Mouse (Mus musculus) cortical plate, adult 2 months (tissue): ENCODE measurements around the gene Rb1. TPM values are rescaled to one million over a fixed set of nuclear protein-coding genes. Genes with fewer than 3 reads are reported as not detected.

Experiments used
- H3K27ac ChIP-seq: fragments of 200-500 bp; 2 replicates; pipeline ENCODE4 v1.5.1; 2012; ENCODE audit warnings: low read length, control low read depth, inconsistent platforms; ENCODE audit not compliant: insufficient read depth
- H3K4me1 ChIP-seq: fragments of 200-500 bp; 2 replicates; pipeline ENCODE4 v1.6.1; 2011; ENCODE audit warnings: low read length; ENCODE audit not compliant: control insufficient read depth, insufficient read depth
- H3K4me3 ChIP-seq: fragments of 200-500 bp; 2 replicates; pipeline ENCODE4 v1.5.1; 2011; ENCODE audit warnings: mild to moderate bottlenecking, low read length, control low read depth; ENCODE audit not compliant: insufficient read depth
- CTCF ChIP-seq: fragments of 200-500 bp; IDR thresholded peaks from 2 replicates; pipeline ENCODE4 v1.5.1; 2011; ENCODE audit warnings: mild to moderate bottlenecking, control low read depth, low read length; ENCODE audit not compliant: insufficient read depth; ENCODE audit errors: extremely low read depth
- POLR2A ChIP-seq: fragments of 200-500 bp; IDR thresholded peaks from 2 replicates; pipeline ENCODE4 v1.6.1; 2011; ENCODE audit warnings: mild to moderate bottlenecking, low read length, control low read depth; ENCODE audit not compliant: insufficient read depth; ENCODE audit errors: extremely low read depth
- polyA plus RNA-seq: library from polyadenylated mRNA; depleted of rRNA; stranded (reverse); fragments of >200 nt; gene quantifications from 2 replicates; pipeline ENCODE4 v1.2.3, GENCODE M21; 2012

The Rb1 gene
- polyA plus RNA-seq, 1 experiment, result 19.8 TPM

GRCm38 (mm10) chr14:73368221-73368620 lies 42.6 kb upstream of the Rb1 start:
- no peak overlapping the region for H3K27ac ChIP-seq
- H3K4me3 ChIP-seq, result no peak overlapping the region
- H3K4me1 ChIP-seq, result peaks cover 16% of the 10 kb centered on the region
- no peak for TF ChIP-seq CTCF
- TF ChIP-seq POLR2A, result no peak

GRCm38 (mm10) chr14:73366278-73366677 lies 40.7 kb upstream of the Rb1 start:
- Histone ChIP-seq H3K4me1 (peaks cover 11% of the 10 kb centered on the region), H3K27ac (no peak overlapping the region), H3K4me3 (no peak overlapping the region)
- TF ChIP-seq CTCF (no peak), POLR2A (no peak)

GRCm38 (mm10) chr14:73363782-73364181 lies 38.2 kb upstream of the Rb1 start:
- H3K4me1 ChIP-seq, result peaks cover 4% of the 10 kb centered on the region
- no peak overlapping the region for H3K4me3 ChIP-seq
- TF ChIP-seq CTCF (no peak), POLR2A (no peak)
- H3K27ac ChIP-seq, result no peak overlapping the region

- H3K27ac ChIP-seq, result no peak overlapping the region
Measured at GRCm38 (mm10) chr14:73354700-73355099, 29.1 kb upstream of the Rb1 start.

GRCm38 (mm10) chr14:73351118-73351517 lies 25.5 kb upstream of the Rb1 start:
- H3K4me1 ChIP-seq, result no peaks in the 10 kb centered on the region
- H3K4me3 ChIP-seq, result no peak overlapping the region
- TF ChIP-seq POLR2A, result no peak
- no peak for TF ChIP-seq CTCF
- H3K27ac ChIP-seq, result no peak overlapping the region

More at GRCm38 (mm10) chr14:73354700-73355099, 29.1 kb upstream of the Rb1 start:
- no peak for TF ChIP-seq CTCF
- H3K4me3 ChIP-seq, result no peak overlapping the region
- H3K4me1 ChIP-seq, result no peaks in the 10 kb centered on the region

- TF ChIP-seq POLR2A, result no peak
- TF ChIP-seq CTCF, result no peak
- H3K4me3 ChIP-seq, result no peak overlapping the region
- no peak overlapping the region for H3K27ac ChIP-seq
- H3K4me1 ChIP-seq, result no peaks in the 10 kb centered on the region
Measured at GRCm38 (mm10) chr14:73350029-73350428, 24.4 kb upstream of the Rb1 start.

- TF ChIP-seq CTCF (no peak), POLR2A (no peak)
Measured at GRCm38 (mm10) chr14:73349061-73349670, 23.5 kb upstream of the Rb1 start.

GRCm38 (mm10) chr14:73347302-73347701 lies 21.7 kb upstream of the Rb1 start:
- no peak overlapping the region for H3K4me3 ChIP-seq
- TF ChIP-seq CTCF (no peak), POLR2A (no peak)
- no peaks in the 10 kb centered on the region for H3K4me1 ChIP-seq
- H3K27ac ChIP-seq, result no peak overlapping the region

More at GRCm38 (mm10) chr14:73349061-73349670, 23.5 kb upstream of the Rb1 start:
- no peak overlapping the region for H3K4me3 ChIP-seq
- H3K27ac ChIP-seq, result no peak overlapping the region
- no peaks in the 10 kb centered on the region for H3K4me1 ChIP-seq

GRCm38 (mm10) chr14:73345614-73346013 lies 20.0 kb upstream of the Rb1 start:
- H3K27ac ChIP-seq, result no peak overlapping the region
- H3K4me1 ChIP-seq, result no peaks in the 10 kb centered on the region
- TF ChIP-seq CTCF (no peak), POLR2A (no peak)
- H3K4me3 ChIP-seq, result no peak overlapping the region

GRCm38 (mm10) chr14:73340051-73340755 lies 14.6 kb upstream of the Rb1 start:
- TF ChIP-seq POLR2A (no peak), CTCF (no peak)
- Histone ChIP-seq H3K27ac (no peak overlapping the region), H3K4me1 (no peaks in the 10 kb centered on the region; the same call in 1 of the 2 replicates), H3K4me3 (no peak overlapping the region)
